Mouse (Mus musculus): ENCODE results near the gene Tdrd9. TPM values are rescaled to one million over a fixed set of nuclear protein-coding genes. Genes with fewer than 3 reads are reported as not detected.

Tdrd9 gene
- total RNA-seq, 2 experiments from 2014 or later, result 0.17 to 1.1 TPM

- no peak for DNase-seq
- intact Hi-C loops (cut with DNase I), result loop anchor here (5.0 kb wide), 1 partner anchor 289 kb away; no protein-coding TSS in a partner anchor
Measured at GRCm38 (mm10) chr12:111956173-111956572, 15.2 kb upstream of the Tdrd9 start.

- DNase-seq, result peak; percentile 73 to 86
- intact Hi-C loops (cut with DNase I), result loop anchor here (5.0 kb wide), 1 partner anchor 291 kb away; no protein-coding TSS in a partner anchor
Measured at GRCm38 (mm10) chr12:111958101-111958865, 13.1 kb upstream of the Tdrd9 start.

GRCm38 (mm10) chr12:111963339-111963738, 8.0 kb upstream of the Tdrd9 start:
- no peak for DNase-seq
- intact Hi-C loops (cut with DNase I), result no loop called here

GRCm38 (mm10) chr12:111966683-111967173, 4.6 kb upstream of the Tdrd9 start, which contains the start of gene Atp5mpl:
Gene Atp5mpl (minus strand): TSS chr12:111966977.
- intact Hi-C loops (cut with DNase I), result no loop called here
- DNase-seq, result peak; percentile 99 to 100

- DNase-seq, result no peak
- intact Hi-C loops (cut with DNase I), result no loop called here
Measured at GRCm38 (mm10) chr12:111970085-111970484, 1.3 kb upstream of the Tdrd9 start.

DNA sequence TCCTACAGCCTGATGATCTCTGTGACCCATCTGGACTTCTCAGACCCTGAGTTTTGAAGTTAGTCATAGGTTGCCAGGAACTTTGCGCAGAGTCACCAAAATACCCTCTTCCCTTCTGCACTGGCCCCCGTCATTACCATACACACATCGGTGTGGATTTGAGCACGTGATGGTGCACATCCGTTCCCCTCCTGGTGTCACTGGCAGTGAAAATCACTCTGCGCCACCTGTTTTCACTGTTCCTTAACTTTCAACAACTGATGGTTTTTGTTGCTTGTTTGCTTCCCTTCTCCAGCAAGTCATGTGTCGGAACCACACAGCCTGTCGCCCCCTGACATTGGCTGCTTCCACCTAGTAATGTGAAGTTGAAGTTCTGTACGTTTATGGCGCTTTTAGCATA, 1.1 kb downstream of the Tdrd9 start:
- intact Hi-C loops (cut with DNase I), result no loop called here
- no peak for DNase-seq

GRCm38 (mm10) chr12:111974578-111974977, 3.2 kb downstream of the Tdrd9 start:
- no peak for DNase-seq
- intact Hi-C loops (cut with DNase I), result no loop called here

DNA sequence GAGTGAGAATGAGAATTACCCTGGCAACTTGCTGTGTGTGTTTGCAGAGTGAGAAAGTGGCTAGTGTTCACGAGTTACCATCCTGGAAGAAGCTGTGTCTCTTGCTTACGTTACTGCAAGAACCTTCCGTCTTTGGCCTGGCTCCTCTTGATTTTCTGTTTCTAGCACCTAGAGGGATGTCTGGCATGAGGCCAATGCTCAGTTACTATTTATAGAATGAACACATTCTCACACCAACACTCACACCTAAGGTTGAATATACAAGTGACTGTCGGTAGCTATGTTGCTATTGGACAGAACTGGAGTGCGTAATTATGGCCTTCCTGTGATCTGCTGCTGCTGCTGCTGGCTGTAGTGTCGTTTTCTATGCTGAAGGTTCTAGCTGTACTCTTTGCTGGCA, 5.8 kb downstream of the Tdrd9 start:
- intact Hi-C loops (cut with DNase I), result no loop called here
- peak in 1 of 2 experiments; percentile 55 for DNase-seq

- DNase-seq, result no peak
- intact Hi-C loops (cut with DNase I), result no loop called here
Measured at GRCm38 (mm10) chr12:111978274-111978673, 6.9 kb downstream of the Tdrd9 start.

DNA sequence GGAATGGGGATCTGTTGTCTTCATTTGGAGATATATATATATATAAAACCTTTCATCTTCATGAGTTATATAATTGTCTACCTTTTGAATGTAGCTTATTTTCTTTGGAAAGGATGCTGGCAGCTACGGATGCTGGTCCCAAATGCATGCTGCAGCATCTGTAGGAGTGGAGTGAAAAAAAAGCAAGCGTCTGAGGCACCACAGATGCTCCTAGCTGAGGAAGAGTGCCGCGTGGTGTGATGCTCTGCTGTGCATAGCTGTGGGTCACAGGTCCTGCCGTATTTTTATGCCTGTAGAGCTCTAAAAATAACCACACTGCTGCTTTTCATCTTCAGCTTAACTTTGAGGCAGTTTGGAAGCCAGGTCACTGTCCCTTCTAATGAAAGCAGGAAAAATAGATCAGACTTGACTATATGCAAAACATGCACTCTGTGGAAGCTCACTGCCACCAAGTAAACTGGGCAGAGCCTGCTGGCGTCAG, 9.6 kb downstream of the Tdrd9 start, which contains the start of gene Rd3l:
TSS of gene Rd3l (minus strand) at position 431 of the 481 bp plus-strand sequence.
- DNase-seq, result no peak
- intact Hi-C loops (cut with DNase I), result no loop called here

- intact Hi-C loops (cut with DNase I), result no loop called here
Measured at GRCm38 (mm10) chr12:111981831-111982230, 10.5 kb downstream of the Tdrd9 start.

DNA sequence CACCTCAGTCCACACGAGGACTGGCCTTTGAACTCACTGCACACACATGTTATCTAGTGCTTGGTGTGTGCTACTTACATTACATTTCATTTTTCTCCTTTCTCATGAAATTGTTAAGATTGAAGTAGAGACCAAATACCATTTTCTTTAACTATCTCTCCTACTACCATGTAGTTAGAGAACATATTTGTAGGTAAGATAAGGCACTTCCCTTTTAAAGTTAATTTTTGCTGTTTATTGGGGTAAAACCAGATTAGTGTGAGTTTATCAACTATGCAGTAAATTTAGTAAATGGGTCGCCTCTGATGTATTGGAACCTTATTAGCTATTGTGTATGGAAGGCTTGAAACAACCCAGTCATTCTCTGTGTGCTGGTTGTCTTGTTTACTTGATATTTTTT, 11.8 kb downstream of the Tdrd9 start:
- DNase-seq, result no peak
- intact Hi-C loops (cut with DNase I), result no loop called here

More at GRCm38 (mm10) chr12:111981831-111982230, 10.5 kb downstream of the Tdrd9 start:
- DNase-seq, result no peak

DNA sequence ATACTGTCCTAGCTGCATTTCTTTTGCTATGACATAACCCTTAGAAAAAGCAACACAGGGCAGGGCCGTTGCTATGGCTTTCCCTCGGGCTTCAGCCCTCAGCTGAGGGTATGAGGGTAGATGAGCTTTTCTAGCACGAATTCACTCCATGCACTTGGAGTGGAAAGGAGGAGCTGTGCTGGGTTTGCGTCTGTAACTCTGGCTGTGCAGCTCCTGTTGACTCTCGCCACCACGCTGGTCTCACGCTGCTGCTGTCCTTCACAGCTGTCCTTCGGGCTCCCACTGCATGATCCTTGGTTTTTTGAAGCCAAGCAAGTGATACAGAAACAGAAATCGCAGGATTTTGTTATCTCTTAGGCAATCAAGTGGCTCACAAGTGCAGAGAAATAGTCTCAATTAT, 15.4 kb downstream of the Tdrd9 start:
- DNase-seq, result no peak
- intact Hi-C loops (cut with DNase I), result no loop called here

DNA sequence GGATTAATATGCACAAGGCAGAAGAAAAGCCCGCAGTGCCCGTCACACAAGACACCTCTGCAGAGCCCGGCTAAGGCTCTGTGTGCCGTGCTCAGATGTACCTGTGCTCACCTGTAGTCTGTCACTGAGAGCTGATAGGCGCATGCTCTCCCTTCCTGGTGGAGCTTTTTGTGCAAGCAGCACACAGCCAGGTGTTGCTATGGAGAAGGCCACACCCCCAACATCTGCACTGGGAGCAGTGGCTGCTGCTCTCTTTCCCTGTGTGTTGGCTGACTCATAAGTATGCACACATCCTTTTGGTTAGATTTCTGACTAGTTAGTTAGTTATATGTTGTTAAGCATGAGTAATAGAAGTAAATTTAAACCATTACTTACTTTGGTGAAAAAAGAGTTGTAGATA, 21.3 kb downstream of the Tdrd9 start:
- no peak for DNase-seq
- intact Hi-C loops (cut with DNase I), result no loop called here

DNA sequence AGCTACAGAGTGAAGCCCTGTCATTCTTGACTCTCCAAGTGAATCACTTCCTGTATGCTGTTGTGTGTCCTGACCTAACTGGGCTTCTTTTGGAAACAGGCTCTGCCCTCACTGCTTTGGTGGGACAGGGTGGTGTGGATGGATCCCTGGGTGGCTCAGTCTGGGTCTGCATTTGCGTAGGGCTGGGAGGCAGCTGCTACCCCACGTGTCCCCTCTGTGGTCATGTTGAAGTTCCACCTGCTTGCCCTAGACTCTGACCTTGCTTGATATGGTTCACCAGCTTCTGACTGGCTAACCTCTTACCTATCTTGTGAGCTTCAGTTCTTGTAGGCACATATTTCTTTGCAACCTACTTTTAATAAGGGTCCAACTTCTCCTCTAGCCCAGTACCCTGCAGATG, 23.8 kb downstream of the Tdrd9 start:
- intact Hi-C loops (cut with DNase I), result no loop called here
- no peak for DNase-seq

- no peak for DNase-seq
- intact Hi-C loops (cut with DNase I), result loop anchor here (2.0 kb wide), 1 partner anchor 123 kb away; no protein-coding TSS in a partner anchor
Measured at GRCm38 (mm10) chr12:111999735-112000134, 28.4 kb downstream of the Tdrd9 start.

GRCm38 (mm10) chr12:112001223-112001622, 29.9 kb downstream of the Tdrd9 start:
- peak; percentile 71 to 78 for DNase-seq
- intact Hi-C loops (cut with DNase I), result loop anchor here (2.0 kb wide), 1 partner anchor 124 kb away; no protein-coding TSS in a partner anchor

DNA sequence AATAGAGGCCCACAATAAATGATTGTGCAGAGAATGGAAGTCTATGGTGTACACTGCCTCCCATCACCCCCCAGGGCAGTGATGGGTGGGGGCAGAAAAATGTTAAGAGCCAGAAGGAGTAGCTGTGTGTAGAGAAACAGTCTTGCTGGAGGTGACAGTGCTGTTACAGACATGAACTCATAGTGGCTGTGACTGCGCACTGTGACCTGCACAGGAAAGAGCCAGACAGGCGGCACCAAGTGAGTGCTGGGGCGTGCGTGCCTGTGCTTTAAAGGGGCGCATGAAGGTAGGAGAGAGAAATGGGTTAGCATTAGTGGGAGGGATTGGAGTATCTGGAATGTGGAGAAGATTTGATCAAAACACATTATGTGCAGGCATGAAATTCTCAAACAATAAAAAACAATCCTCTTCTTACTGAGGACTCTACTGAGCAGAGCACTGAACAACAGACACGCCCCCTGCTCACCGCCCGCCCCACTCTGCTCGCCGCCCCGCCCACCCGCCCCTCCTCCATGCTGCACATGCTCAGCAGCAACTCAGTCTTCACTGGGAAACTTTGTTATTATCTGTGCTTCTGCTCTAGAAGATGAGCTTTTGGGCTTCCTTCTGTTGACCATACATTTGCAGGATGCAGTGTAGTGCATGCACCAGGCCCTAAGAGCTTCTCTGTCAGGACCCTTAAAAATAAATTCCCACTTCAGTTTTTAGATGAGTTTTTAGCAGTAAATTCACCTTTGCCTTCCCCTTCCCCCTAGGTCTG, 41.3 kb downstream of the Tdrd9 start:
- intact Hi-C loops (cut with DNase I), result no loop called here
- no peak for DNase-seq

GRCm38 (mm10) chr12:112013271-112013801, 42.0 kb downstream of the Tdrd9 start:
- DNase-seq, result no peak
- intact Hi-C loops (cut with DNase I), result no loop called here

DNA sequence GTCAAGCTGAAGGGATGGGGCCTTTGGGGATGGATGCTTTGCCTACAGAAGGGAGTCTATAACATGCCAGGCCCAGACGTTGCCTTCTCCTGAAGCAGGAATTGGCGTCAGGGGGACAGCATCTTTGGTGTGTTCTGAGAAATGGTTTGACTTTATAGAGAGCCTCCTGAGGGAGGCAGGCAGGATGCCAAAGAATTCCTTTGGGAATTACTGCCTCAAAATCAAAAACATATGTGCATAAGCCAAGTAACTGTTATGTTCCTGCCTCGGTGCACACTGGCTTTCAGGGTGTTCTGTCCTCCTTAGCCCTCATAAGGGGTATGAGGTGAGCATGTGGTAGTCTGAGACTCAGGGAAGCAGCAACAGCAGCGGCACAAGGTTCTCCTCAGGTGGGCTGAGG, 45.0 kb downstream of the Tdrd9 start:
- no peak for DNase-seq
- intact Hi-C loops (cut with DNase I), result no loop called here

GRCm38 (mm10) chr12:112023306-112023705, 51.9 kb downstream of the Tdrd9 start:
- no peak for DNase-seq
- intact Hi-C loops (cut with DNase I), result no loop called here
